Mouse (Mus musculus) adrenal gland, adult 2 months (tissue): ENCODE data around the gene Tipin. TPM values are rescaled to one million over a fixed set of nuclear protein-coding genes. Genes with fewer than 3 reads are reported as not detected.

Experiments used
- DNase-seq: peaks from one replicate; pipeline ENCODE4 v3.0.0; 2021
- polyA plus RNA-seq: library from polyadenylated mRNA; depleted of rRNA; stranded (reverse); fragments of >200 nt; gene quantifications from 2 replicates; pipeline ENCODE4 v1.2.3, GENCODE M21; 2012; rRNA removed
- total RNA-seq, 2 experiments: library from RNA; stranded (reverse); gene quantifications; 2 replicates each; pipeline ENCODE4 v1.2.3; 2021

The Tipin gene
- total and polyA plus RNA-seq, 3 experiments, result 0.19 to 27.9 (median 10.2) TPM

GRCm38 (mm10) chr9:64345931-64346330, 64.5 kb downstream of the Tipin start:
- no peak for DNase-seq

- DNase-seq, result no peak
These were observed 66.0 kb downstream of the Tipin start for GRCm38 (mm10) chr9:64347377-64347776.

DNA sequence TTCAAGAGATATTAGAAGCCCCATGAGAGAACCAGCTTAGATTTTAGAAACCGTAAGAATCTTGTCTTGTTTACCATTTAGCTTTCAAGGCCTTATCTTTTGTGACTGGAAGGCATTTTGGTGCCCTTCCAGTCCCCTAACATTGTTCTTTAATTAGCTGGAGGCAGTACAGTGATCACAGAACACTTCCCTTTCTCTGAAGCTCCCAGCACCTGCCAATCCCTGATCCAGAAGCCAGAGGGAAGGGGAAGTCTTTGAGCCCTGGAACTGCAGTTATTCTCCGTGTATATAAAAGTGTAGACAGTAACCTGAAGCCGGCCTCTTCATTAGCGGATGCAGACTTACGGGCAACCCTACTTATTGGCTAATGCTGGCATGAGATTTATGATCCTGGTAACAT, 68.1 kb downstream of the Tipin start:
- no peak for DNase-seq

DNA sequence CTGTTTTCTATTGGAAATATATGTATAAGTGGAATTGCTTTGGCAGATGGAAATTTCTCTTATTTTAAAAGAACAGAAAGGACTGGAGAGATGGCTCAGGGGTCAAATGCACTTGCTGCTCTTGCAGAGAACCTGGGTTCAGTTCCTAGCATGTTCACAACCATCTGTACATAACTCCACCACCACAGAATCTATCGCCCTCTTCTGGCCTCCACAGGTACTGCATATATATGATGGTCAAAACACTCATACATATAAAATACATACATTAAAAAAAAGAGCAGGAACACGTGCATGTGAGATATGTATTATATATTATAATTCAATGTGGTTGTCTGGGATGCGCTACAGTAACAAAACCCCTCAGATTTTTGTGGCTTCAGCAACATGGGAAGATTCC, 69.8 kb downstream of the Tipin start:
- DNase-seq, result no peak

Other genes with a start within 250 kb of the Tipin start
- under 1 TPM; 0.55 to 0.72 TPM for gene Lctl, start 164.4 kb upstream of the Tipin start, total RNA-seq
- 6.9 and 10.6 TPM in 2 replicates for gene Lctl, start 164.4 kb upstream of the Tipin start, polyA plus RNA-seq
- 1 to 10 TPM; 2.1 to 5.4 TPM for gene Zwilch, start 108.5 kb upstream of the Tipin start, total RNA-seq
- gene Zwilch, start 108.5 kb upstream of the Tipin start, polyA plus RNA-seq, result 0.50 and 0.55 TPM in 2 replicates
- 1,000 to 10,000 TPM in 1 of 2 experiments, 100 to 1,000 TPM in 1; 966 to 1,016 TPM for gene Rpl4, start 108.2 kb upstream of the Tipin start, total RNA-seq
- gene Rpl4, start 108.2 kb upstream of the Tipin start, polyA plus RNA-seq, result 83.8 and 120 TPM in 2 replicates
- gene Snapc5, start 102.3 kb upstream of the Tipin start, total RNA-seq, result 10 to 100 TPM; 26.0 to 28.5 TPM
- 2.1 and 2.2 TPM in 2 replicates for gene Snapc5, start 102.3 kb upstream of the Tipin start, polyA plus RNA-seq
- 1 to 10 TPM; 1.8 to 2.2 TPM for gene Uchl4, start 46.4 kb upstream of the Tipin start, total RNA-seq
- gene Uchl4, start 46.4 kb upstream of the Tipin start, polyA plus RNA-seq, result not detected in 2 replicates
- 100 to 1,000 TPM in 1 of 2 experiments, 10 to 100 TPM in 1; 64.3 to 103 TPM for gene Map2k1, start 27.9 kb upstream of the Tipin start, total RNA-seq
- 29.1 and 34.1 TPM in 2 replicates for gene Map2k1, start 27.9 kb upstream of the Tipin start, polyA plus RNA-seq
- 10 to 100 TPM; 21.7 to 22.4 TPM for gene Dis3l, start 59.7 kb downstream of the Tipin start, total RNA-seq
- gene Dis3l, start 59.7 kb downstream of the Tipin start, polyA plus RNA-seq, result 42.8 and 47.8 TPM in 2 replicates
- 1 to 10 TPM in 1 of 2 experiments, under 1 TPM in 1; 0.43 to 1.2 TPM for gene Megf11, start 104.0 kb downstream of the Tipin start, total RNA-seq
- gene Megf11, start 104.0 kb downstream of the Tipin start, polyA plus RNA-seq, result 1.2 and 1.7 TPM in 2 replicates